Mouse (Mus musculus): ENCODE measurements around the gene March4.
A peak's percentile ranks its signal among the peaks of the same experiment; 100 is the strongest.

The March4 gene

GRCm38 (mm10) chr1:72536611-72537351 lies at the start of gene March4:
TSS of gene March4 (minus strand) at chr1:72536930.
- DNase-seq: peak; percentile 43

- DNase-seq: no peak
Measured at GRCm38 (mm10) chr1:72585971-72586875, 49.5 kb upstream of the March4 start.

GRCm38 (mm10) chr1:72583906-72584305 lies 47.2 kb upstream of the March4 start:
- DNase-seq: no peak

GRCm38 (mm10) chr1:72582947-72583731 lies 46.4 kb upstream of the March4 start, which contains the start of gene Smarcal1:
TSS of gene Smarcal1 (plus strand) at chr1:72583251.
- DNase-seq: peak; percentile 96

- no peak for DNase-seq
Measured at GRCm38 (mm10) chr1:72578806-72579205, 42.1 kb upstream of the March4 start.

- DNase-seq: no peak
Measured at GRCm38 (mm10) chr1:72578351-72578750, 41.6 kb upstream of the March4 start.

GRCm38 (mm10) chr1:72577481-72577922 lies 40.8 kb upstream of the March4 start:
- DNase-seq: no peak

- no peak for DNase-seq
Measured at GRCm38 (mm10) chr1:72575121-72575520, 38.4 kb upstream of the March4 start.

GRCm38 (mm10) chr1:72574608-72575007 lies 37.9 kb upstream of the March4 start:
- DNase-seq: no peak

- no peak for DNase-seq
Measured at GRCm38 (mm10) chr1:72574047-72574446, 37.3 kb upstream of the March4 start.

- no peak for DNase-seq
Measured at GRCm38 (mm10) chr1:72568725-72569124, 32.0 kb upstream of the March4 start.

- DNase-seq: no peak
Measured at GRCm38 (mm10) chr1:72567056-72567455, 30.3 kb upstream of the March4 start.

- DNase-seq: no peak
Measured at GRCm38 (mm10) chr1:72564334-72564962, 27.7 kb upstream of the March4 start.

GRCm38 (mm10) chr1:72558625-72559024 lies 21.9 kb upstream of the March4 start:
- DNase-seq: peak; percentile 89

GRCm38 (mm10) chr1:72556471-72556870 lies 19.7 kb upstream of the March4 start:
- DNase-seq: no peak

GRCm38 (mm10) chr1:72550317-72550716 lies 13.6 kb upstream of the March4 start:
- no peak for DNase-seq

GRCm38 (mm10) chr1:72538266-72538665 lies 1.5 kb upstream of the March4 start:
- DNase-seq: no peak

GRCm38 (mm10) chr1:72535725-72536571 lies 782 bp downstream of the March4 start:
- peak; percentile 22 for DNase-seq

- no peak for DNase-seq
Measured at GRCm38 (mm10) chr1:72533439-72533838, 3.3 kb downstream of the March4 start.

- DNase-seq: no peak
Measured at GRCm38 (mm10) chr1:72532926-72533325, 3.8 kb downstream of the March4 start.

- DNase-seq: no peak
Measured at GRCm38 (mm10) chr1:72530516-72531196, 6.1 kb downstream of the March4 start.

Measured in cerebellum, adult 11-12 months (tissue).